Mouse (Mus musculus) ES-E14 (cell line): ENCODE results near the gene Ache.

Source experiments
- CHD2 ChIP-seq: IDR thresholded peaks from 2 replicates; pipeline ENCODE4 v1.6.1; 2014; ENCODE audit warnings: mild to moderate bottlenecking, low read depth, low read length, inconsistent platforms
- MAFK ChIP-seq: IDR thresholded peaks from 2 replicates; pipeline ENCODE4 v1.6.1; 2014; ENCODE audit warnings: mild to moderate bottlenecking, low read depth, low read length, inconsistent platforms; ENCODE audit not compliant: insufficient read depth

DNA sequence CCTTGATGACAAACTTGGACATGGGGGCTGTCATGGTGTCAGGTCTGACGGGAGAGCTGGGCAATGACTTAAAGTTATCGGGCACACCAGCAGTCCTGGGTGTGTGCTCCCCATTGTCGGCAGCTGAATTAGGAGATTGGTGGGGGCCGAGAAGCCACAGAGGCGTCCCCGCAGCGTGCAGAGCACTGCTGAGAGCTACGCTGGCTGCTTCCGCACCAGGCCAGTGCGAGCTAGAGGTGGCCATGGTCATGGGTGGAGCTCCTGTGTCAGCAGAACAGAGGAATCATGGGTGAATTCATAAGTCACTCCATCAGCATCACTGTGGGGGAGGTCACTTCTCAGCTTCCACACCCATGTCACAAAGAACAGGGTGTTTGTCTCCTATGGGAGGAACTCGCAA, 22.5 kb upstream of the Ache start:
- TF ChIP-seq MAFK (no peak), CHD2 (no peak)
